Mouse (Mus musculus) c-Kit-positive CD71-positive TER-119-positive erythroid progenitor cells, embryonic 14.5 days (primary cell): ENCODE data around the gene Hist1h4n.
A peak's percentile ranks its signal among the peaks of the same experiment; 100 is the strongest.
"Not testable (repeated sequence)": the region's sequence is repeated elsewhere in the genome, so short reads cannot be mapped to it uniquely, and the experiment has no call there.

Source experiments
- DNase-seq: peaks from one replicate; pipeline ENCODE4 v3.0.0-alpha.2; 2013; ENCODE audit warnings: low spot score

Gene Hist1h4n

GRCm38 (mm10) chr13:21831418-21832394 is at the start of gene Hist1h4n:
TSS of gene Hist1h4n (minus strand) at chr13:21832196.
- not testable (repeated sequence) for DNase-seq

- DNase-seq = no peak
Measured at GRCm38 (mm10) chr13:21880735-21881134, 48.7 kb upstream of the Hist1h4n start.

GRCm38 (mm10) chr13:21865503-21865902 is 33.5 kb upstream of the Hist1h4n start:
- not testable (repeated sequence) for DNase-seq

DNA sequence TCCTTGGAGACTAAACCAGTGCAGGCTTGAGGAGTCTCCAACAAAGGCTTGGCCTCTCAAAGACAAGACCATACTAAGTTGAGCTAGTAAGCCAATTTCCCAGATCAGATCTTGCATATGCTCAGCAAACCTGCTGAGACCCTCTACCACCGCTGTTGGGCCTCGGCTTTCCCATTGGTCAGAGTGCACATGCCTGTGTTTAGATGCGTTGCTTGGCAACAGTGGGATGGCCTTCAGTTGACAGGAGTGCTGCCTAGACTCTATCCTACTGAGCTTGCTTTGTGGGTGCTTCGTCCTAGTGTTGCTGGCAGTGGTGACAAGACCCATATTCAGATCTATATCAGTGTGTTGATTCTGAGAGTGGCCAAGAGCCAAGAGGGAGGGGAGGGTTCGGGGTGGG is 29.6 kb upstream of the Hist1h4n start:
- no peak for DNase-seq

- DNase-seq = peak; percentile 85
Measured at GRCm38 (mm10) chr13:21855698-21856162, 23.7 kb upstream of the Hist1h4n start.

DNA sequence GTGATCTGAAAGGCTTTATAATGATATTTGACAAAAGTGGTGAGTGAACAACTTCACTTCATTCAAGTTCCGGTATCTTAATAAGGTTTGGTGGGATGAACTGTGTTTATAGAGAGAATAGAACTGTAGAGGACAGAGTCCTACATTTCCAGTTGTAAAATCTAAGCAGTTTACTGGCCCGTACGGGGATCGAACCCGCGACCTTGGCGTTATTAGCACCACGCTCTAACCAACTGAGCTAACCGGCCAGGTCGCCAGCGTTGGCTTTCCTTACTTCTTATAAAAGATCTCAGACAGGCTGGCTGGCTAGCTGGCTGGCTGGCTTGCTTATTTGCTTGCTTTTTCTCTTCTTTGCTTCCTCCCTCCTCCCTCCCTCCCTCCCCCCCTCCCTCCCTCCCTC is 23.1 kb upstream of the Hist1h4n start:
- DNase-seq = peak; percentile 81

DNA sequence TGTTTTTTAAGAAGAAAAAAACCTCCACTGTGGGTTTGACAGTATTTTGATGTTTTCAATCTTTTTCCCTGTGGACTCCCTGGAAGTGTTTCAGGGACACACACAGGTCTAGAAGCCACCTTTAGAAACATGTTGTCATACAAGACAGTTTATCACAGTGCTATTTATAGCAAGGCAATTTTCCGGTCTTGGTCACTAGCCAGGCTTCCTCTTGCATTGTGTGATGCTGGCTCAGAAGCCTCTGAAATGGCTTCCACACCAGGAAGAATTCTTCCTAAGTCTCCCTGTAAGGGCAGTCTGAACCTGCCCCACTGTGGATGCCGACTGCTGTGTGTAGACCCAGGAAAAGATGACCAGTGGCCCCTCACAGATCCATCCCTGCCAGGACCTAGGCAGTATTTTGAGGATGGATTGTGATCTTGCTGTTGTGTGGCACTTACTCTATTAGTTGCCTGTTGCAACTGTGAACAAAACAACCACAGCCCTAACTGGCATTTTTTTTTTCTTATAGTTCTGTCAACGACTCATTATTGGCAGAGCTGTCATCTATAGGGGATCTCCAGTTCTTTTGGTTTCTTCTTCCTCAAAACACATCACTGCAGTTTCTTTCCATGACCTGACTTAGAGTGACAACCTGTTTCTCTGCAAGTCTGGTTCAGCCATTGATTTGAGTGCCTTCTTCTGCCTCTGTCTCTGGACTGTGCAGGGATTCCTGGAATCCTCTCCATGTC is 20.4 kb upstream of the Hist1h4n start:
- no peak for DNase-seq

DNA sequence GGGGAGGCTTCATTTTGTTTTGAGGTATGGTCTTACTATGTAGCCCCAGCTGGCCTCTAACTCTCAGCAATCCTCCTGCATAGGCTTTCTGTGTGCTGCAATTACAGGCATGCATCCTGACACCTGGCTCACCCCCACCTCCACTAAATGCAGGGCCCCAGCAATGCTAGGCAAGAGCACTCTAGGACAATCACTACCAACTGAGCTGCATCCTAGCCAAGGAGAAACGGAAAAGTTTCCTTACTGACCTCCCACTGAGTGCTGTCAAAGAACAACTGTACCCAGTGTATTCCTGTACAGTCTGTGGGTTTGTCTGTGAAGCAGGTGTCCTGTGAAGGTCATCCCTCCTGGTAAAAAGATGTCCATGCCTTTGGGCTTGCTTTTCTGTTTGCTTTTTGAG is 18.7 kb upstream of the Hist1h4n start:
- not testable (repeated sequence) for DNase-seq

DNA sequence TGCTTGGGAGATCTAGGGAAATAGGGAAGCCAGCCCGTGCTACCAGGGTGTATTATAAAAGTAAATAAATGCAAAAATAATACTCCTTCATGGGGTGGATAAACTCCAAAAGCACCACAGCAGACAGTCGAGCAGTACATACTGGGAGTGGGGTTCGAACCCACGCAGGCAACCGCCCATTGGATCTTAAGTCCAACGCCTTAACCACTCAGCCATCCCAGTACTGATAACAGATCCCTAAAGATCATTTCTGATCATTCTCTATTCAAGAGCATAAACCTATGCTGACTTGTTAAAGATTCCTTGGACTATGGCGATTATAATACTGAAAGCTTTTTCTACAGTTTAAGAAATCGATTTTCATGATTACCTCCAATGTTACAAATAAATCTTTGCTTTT is 15.9 kb upstream of the Hist1h4n start:
- peak; percentile 69 for DNase-seq

- not testable (repeated sequence) for DNase-seq
Measured at GRCm38 (mm10) chr13:21846356-21846755, 14.4 kb upstream of the Hist1h4n start.

- not testable (repeated sequence) for DNase-seq
Measured at GRCm38 (mm10) chr13:21840508-21840907, 8.5 kb upstream of the Hist1h4n start.

GRCm38 (mm10) chr13:21833461-21833860 is 1.5 kb upstream of the Hist1h4n start, which contains the start of the genes Hist1h2ap and Hist1h2br:
TSS of gene Hist1h2ap (minus strand) at chr13:21833507.
TSS of gene Hist1h2br (plus strand) at chr13:21833743.
- DNase-seq = not testable (repeated sequence)

GRCm38 (mm10) chr13:21830344-21830743 is 1.7 kb downstream of the Hist1h4n start:
- DNase-seq = no peak

DNA sequence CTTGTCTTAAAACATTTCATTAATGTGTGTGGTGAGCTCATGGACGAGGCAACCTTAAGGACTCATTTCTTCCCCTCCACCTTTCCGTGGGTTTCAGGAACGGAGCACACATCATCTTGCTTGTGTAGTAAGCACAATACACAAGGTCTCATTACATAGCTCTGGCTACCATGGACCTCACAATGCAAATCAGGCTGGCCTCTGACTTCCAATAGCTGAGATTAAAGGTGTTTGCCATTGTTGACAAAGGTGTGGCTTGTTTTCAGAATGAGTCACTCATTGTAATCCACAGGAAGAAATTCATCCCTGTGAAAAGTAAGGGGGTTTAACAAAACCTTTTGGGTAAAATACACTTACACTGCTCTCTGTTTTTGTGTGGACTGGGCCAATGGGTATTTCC is 3.5 kb downstream of the Hist1h4n start:
- no peak for DNase-seq

GRCm38 (mm10) chr13:21820082-21820890 is 11.7 kb downstream of the Hist1h4n start:
- DNase-seq = not testable (repeated sequence)

DNA sequence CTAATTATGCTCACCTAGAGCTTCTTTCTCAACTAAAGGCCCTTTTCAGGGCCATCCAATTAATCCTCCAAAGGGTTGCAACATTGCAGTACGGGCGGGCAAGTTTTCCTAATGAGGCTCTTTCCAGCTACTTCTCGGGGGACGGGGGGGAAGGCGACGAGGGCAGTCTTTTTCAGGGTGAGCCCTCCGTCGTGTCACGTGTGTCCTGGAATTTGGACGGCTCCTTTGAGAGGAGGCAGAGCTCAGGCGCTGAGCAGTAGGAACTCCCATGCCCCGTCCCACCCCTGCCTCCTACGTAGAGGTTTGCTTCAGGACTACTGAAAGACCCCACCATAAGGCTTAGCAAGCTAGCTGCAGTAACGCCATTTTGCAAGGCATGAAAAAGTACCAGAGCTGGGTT is 19.9 kb downstream of the Hist1h4n start:
- not testable (repeated sequence) for DNase-seq

DNA sequence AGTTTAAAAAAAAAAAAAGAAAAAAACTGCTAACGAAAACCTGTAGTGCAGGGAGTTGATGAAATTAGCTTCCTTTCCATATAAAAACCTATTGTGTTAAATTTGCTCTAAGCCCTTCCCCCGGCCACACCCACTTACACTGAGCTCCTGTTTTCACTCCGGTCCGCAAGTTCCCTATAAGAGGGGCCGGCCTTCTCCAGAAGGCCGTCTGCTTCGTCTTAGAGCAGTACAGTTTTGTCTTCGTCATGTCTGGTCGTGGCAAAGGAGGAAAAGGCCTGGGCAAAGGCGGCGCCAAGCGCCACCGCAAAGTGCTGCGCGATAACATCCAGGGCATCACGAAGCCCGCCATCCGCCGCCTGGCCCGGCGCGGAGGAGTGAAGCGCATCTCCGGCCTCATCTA is 20.5 kb downstream of the Hist1h4n start, which contains the start of gene Hist1h4m:
Hist1h4m (plus strand) TSS at position 208 of the 400 bp plus-strand sequence.
- not testable (repeated sequence) for DNase-seq

DNA sequence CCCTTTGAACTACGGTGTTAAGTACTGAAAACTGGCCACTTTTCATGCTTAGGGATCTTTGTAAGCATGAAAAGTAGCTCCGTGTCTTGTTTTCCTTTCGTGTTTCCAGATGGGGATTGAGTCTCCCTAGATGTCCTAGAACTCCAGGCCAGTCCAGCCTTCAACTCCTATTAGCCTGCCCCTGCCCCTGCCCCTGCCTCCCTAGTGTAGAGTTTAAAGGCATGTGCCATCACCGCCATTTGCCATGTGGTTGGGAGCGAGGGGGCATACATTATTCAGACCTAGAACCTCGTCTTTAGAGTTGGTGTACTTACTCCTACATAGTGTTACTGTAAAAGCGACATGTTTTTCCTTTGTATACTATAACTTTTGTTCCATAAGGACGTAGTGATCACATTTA is 20.9 kb downstream of the Hist1h4n start:
- DNase-seq = not testable (repeated sequence)

DNA sequence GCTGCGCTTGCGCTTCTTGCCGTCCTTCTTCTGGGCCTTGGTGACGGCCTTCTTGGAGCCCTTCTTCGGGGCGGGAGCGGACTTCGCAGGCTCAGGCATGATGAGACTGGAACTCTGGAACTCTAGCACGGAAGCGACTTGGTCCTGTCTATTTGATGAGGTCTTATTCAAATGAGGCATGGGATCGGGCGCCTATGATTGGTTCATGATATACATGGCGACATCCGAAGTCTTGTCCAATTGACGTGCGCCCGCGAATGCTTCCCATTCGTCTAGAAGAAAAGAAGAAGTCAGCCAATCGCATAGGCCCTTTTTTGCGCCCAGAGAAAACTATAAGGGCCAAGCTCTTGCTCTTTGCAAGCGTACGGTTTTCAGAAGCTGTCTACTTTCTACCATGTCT is 21.9 kb downstream of the Hist1h4n start, which contains the start of the genes Hist1h2bq and Hist1h2ao:
Hist1h2bq (minus strand) TSS at position 125 of the 400 bp plus-strand sequence.
Hist1h2ao (plus strand) TSS at position 393 of the 400 bp plus-strand sequence.
- not testable (repeated sequence) for DNase-seq

GRCm38 (mm10) chr13:21803058-21803457 is 28.9 kb downstream of the Hist1h4n start:
- DNase-seq = not testable (repeated sequence)

- not testable (repeated sequence) for DNase-seq
Measured at GRCm38 (mm10) chr13:21797163-21797562, 34.8 kb downstream of the Hist1h4n start.
